Mouse (Mus musculus): ENCODE measurements around the gene Sept11. TPM values are rescaled to one million over a fixed set of nuclear protein-coding genes. Genes with fewer than 3 reads are reported as not detected.

The Sept11 gene
- total and polyA plus RNA-seq, 3 experiments = 34.9 to 245 (median 87.2) TPM

- Histone ChIP-seq H3K4me3 (ENCODE audit: control insufficient read depth in 1 of 2, insufficient read depth in 1 of 2, low read depth in 2 of 2, low read length in 2 of 2) (no peak overlapping the region), H3K27me3 (ENCODE audit: control insufficient read depth in 1 of 2, insufficient read depth in 2 of 2, low read length in 2 of 2) (no peaks in the 10 kb centered on the region), H3K9ac (ENCODE audit: control insufficient read depth, low read depth, low read length, poor library complexity, severe bottlenecking) (no peak overlapping the region), H3K27ac (ENCODE audit: control insufficient read depth, low read depth, low read length) (no peak overlapping the region), H3K4me1 (ENCODE audit: control insufficient read depth in 1 of 2, insufficient read depth in 2 of 2, low read length in 2 of 2) (no peaks in the 10 kb centered on the region), H3K79me2 (ENCODE audit: control insufficient read depth, insufficient read depth, low read length, poor library complexity) (peaks cover 22% of the 10 kb centered on the region), H3K9me3 (replicated peaks; ENCODE audit: insufficient read depth, low read length) (no peaks in the 10 kb centered on the region), H3K36me3 (ENCODE audit: control insufficient read depth in 1 of 2, insufficient read depth in 2 of 2, low read length in 2 of 2) (peaks cover 15 to 21% of the 10 kb centered on the region in 2 experiments)
- TF ChIP-seq HCFC1 (IDR thresholded peaks at IDR 0.05; ENCODE audit: low read depth, low read length) (no peak), RAD21 (IDR thresholded peaks at IDR 0.05; ENCODE audit: low read depth, low read length) (no peak), E2F4 (IDR thresholded peaks at IDR 0.05; ENCODE audit: borderline replicate concordance, low read depth, low read length) (no peak), MEF2A (IDR thresholded peaks at IDR 0.05; ENCODE audit: extremely low read depth, insufficient replicate concordance, low read depth, low read length, poor library complexity, severe bottlenecking) (no peak), JUND (IDR thresholded peaks at IDR 0.05; ENCODE audit: low read depth, low read length) (no peak), SMC3 (IDR thresholded peaks at IDR 0.05; ENCODE audit: low read depth, low read length) (no peak), CHD1 (IDR thresholded peaks at IDR 0.05; ENCODE audit: low read depth, low read length) (no peak), POLR2AphosphoS2 (IDR thresholded peaks at IDR 0.05; ENCODE audit: low read length) (no peak), GABPA (IDR thresholded peaks at IDR 0.05; ENCODE audit: low read depth, low read length) (no peak), UBTF (IDR thresholded peaks at IDR 0.05; ENCODE audit: borderline replicate concordance, insufficient read depth, low read depth, low read length) (no peak), MAFK (IDR thresholded peaks at IDR 0.05; ENCODE audit: borderline replicate concordance, low read depth, low read length) (no peak), KAT2A (conservative IDR thresholded peaks at IDR 0.05; ENCODE audit: low read depth, low read length) (no peak), CTCF (IDR thresholded peaks at IDR 0.05 in 2 of 3, conservative IDR thresholded peaks at IDR 0.05 in 1 of 3; ENCODE audit: control insufficient read depth in 1 of 3, insufficient read depth in 1 of 3, low read depth in 2 of 3, low read length in 3 of 3, poor library complexity in 1 of 3, severe bottlenecking in 1 of 3) (no peak), ETS1 (IDR thresholded peaks at IDR 0.05; ENCODE audit: low read depth, low read length) (no peak), ELF1 (IDR thresholded peaks at IDR 0.05; ENCODE audit: low read depth, low read length) (no peak), ZMIZ1 (IDR thresholded peaks at IDR 0.05; ENCODE audit: low read depth, low read length) (no peak)
- no peak for DNase-seq (ENCODE audit: low read depth, low spot score)
Measured at GRCm38 (mm10) chr5:93201181-93201580, 107.9 kb downstream of the Sept11 start.

- peak overlapping the region; percentile 91 to 93 for H3K4me3 ChIP-seq (ENCODE audit: control insufficient read depth in 1 of 2, insufficient read depth in 1 of 2, low read depth in 2 of 2, low read length in 2 of 2)
- no peak for TF ChIP-seq TAL1 (IDR thresholded peaks at IDR 0.05; ENCODE audit: low read length)
- peak in 1 of 2 experiments; percentile 37; a peak in 1 of 4 replicates for TF ChIP-seq POLR2A (IDR thresholded peaks at IDR 0.05; ENCODE audit: control insufficient read depth in 1 of 2, insufficient read depth in 1 of 2, low read depth in 1 of 2, low read length in 2 of 2, poor library complexity in 1 of 2)
- peak; percentile 18; the same call in 1 of the 2 replicates for TF ChIP-seq ZNF384 (IDR thresholded peaks at IDR 0.05; ENCODE audit: low read depth, low read length)
- TF ChIP-seq EP300 (IDR thresholded peaks at IDR 0.05; ENCODE audit: low read depth in 1 of 2, low read length in 2 of 2) = no peak
- no peak for TF ChIP-seq BHLHE40 (IDR thresholded peaks at IDR 0.05; ENCODE audit: borderline replicate concordance, low read depth, low read length)
- no peak for TF ChIP-seq UBTF (IDR thresholded peaks at IDR 0.05; ENCODE audit: borderline replicate concordance, insufficient read depth, low read depth, low read length)
- peak; percentile 50; the same call in 1 of the 2 replicates for TF ChIP-seq MAZ (IDR thresholded peaks at IDR 0.05; ENCODE audit: low read depth, low read length)
- TF ChIP-seq MAFK (IDR thresholded peaks at IDR 0.05; ENCODE audit: borderline replicate concordance, low read depth, low read length) = no peak
- no peak; the same call in 1 of the 2 replicates for TF ChIP-seq MXI1 (IDR thresholded peaks at IDR 0.05; ENCODE audit: low read depth, low read length)
- no peak for TF ChIP-seq ZC3H11A (IDR thresholded peaks at IDR 0.05; ENCODE audit: low read depth, low read length)
- TF ChIP-seq TCF12 (IDR thresholded peaks at IDR 0.05; ENCODE audit: low read depth, low read length) = peak; percentile 8; the same call in 1 of the 2 replicates
- H3K9me3 ChIP-seq (replicated peaks; ENCODE audit: insufficient read depth, low read length) = no peaks in the 10 kb centered on the region
- H3K36me3 ChIP-seq (ENCODE audit: control insufficient read depth in 1 of 2, insufficient read depth in 2 of 2, low read length in 2 of 2) = peaks cover 14 to 23% of the 10 kb centered on the region in 2 experiments
- H3K9ac ChIP-seq (ENCODE audit: control insufficient read depth, low read depth, low read length, poor library complexity, severe bottlenecking) = peak overlapping the region; percentile 92
- peak; percentile 74 for DNase-seq (ENCODE audit: low read depth, low spot score)
- H3K4me1 ChIP-seq (ENCODE audit: control insufficient read depth in 1 of 2, insufficient read depth in 2 of 2, low read length in 2 of 2) = peaks cover 0 to 3% of the 10 kb centered on the region in 2 experiments; a peak in 1 of 4 replicates
- H3K27ac ChIP-seq (ENCODE audit: control insufficient read depth, low read depth, low read length) = peak overlapping the region; percentile 78
- H3K27me3 ChIP-seq (ENCODE audit: control insufficient read depth in 1 of 2, insufficient read depth in 2 of 2, low read length in 2 of 2) = no peaks in the 10 kb centered on the region
- H3K79me2 ChIP-seq (ENCODE audit: control insufficient read depth, insufficient read depth, low read length, poor library complexity) = peaks cover 21% of the 10 kb centered on the region
Measured at GRCm38 (mm10) chr5:93205371-93206108, 112.3 kb downstream of the Sept11 start.

All from MEL (cell line).